Mouse (Mus musculus) cortical plate, adult 2 months (tissue): ENCODE results near the gene Slc23a2.

ENCODE experiments used
- CTCF ChIP-seq: fragments of 200-500 bp; IDR thresholded peaks from 2 replicates; pipeline ENCODE4 v1.5.1; 2011; ENCODE audit warnings: mild to moderate bottlenecking, control low read depth, low read length; ENCODE audit not compliant: insufficient read depth; ENCODE audit errors: extremely low read depth
- POLR2A ChIP-seq: fragments of 200-500 bp; IDR thresholded peaks from 2 replicates; pipeline ENCODE4 v1.6.1; 2011; ENCODE audit warnings: mild to moderate bottlenecking, low read length, control low read depth; ENCODE audit not compliant: insufficient read depth; ENCODE audit errors: extremely low read depth

GRCm38 (mm10) chr2:132108988-132109387 lies 35.9 kb downstream of the Slc23a2 start:
- TF ChIP-seq CTCF (no peak), POLR2A (no peak)
